Mouse (Mus musculus) embryo, embryonic 11.5 days (tissue): Measurements from ENCODE around the gene Olfr883.

Experiments used
- DNase-seq: peaks from one replicate; pipeline ENCODE4 v3.0.0-alpha.2; 2012; ENCODE audit warnings: low read depth, low spot score

Gene Olfr883

DNA sequence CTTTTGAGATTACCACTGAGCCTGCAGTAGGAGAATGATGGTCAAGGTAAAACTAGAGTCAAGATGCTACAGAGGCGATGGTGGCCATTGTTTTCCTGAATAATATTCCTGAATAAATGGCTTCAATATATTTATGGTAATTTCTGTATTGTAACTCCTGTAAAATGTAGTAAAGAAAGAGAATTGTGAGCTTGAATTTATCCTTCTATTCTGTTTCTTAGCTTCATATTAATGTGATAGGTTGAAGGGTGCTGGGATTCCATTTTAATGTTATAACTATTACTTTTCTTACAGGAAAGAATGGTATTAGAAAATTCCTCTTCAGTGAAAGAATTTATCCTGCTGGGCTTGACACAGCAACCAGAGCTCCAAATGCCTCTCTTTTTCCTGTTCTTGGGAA is at the start of gene Olfr883:
Olfr883 (plus strand) TSS at position 301 of the 400 bp plus-strand sequence.
- no peak for DNase-seq

DNA sequence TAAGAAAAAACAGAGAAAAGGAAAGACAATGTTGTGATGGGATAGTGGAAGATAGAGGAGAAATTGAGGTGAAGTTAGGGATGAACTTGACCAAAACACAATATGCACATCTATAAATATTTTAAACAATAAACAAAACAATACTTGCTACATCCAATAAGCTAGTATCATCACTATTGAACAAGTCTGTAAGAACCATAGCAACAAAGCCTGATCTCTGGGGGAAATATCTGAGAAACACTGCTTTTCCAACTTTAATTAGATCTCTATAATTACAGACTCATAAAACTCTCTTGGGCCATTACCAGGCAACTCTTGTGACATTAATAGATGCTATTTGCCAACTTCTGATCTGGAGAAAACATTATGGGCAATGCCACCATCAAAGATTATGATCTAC is 34.1 kb upstream of the Olfr883 start, which contains the start of gene Olfr881:
Olfr881 (plus strand) TSS at position 301 of the 400 bp plus-strand sequence.
- no peak for DNase-seq

DNA sequence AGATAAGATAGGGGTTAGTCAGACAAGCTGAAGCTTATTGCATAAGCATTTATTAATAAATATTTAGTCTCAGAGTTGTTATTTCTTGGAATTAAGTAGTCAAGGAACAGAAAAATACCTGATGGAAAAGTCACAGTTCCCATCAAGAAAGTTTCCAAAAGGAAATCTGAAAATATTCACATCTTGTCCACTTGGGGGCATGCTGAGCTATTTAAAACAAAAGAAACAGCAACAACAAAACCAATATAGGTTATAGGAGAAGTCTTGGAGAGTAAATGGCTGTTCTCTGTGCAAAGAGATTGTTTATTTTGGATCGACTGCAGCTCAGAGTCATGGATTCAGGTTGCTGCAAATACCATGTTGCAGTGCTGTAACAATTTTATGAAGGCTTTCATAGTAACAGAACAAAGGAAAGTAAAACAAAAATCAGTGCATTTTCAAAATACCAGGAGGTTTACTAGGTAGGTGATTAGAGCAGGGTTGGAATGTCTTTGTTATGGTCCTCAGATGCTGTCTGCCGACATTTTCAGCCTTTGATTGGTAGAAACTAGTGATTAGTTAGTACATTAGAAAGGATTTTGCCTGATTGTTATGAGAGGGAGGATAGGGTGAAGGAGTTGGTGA is 26.9 kb upstream of the Olfr883 start:
- DNase-seq, result peak; percentile 9

DNA sequence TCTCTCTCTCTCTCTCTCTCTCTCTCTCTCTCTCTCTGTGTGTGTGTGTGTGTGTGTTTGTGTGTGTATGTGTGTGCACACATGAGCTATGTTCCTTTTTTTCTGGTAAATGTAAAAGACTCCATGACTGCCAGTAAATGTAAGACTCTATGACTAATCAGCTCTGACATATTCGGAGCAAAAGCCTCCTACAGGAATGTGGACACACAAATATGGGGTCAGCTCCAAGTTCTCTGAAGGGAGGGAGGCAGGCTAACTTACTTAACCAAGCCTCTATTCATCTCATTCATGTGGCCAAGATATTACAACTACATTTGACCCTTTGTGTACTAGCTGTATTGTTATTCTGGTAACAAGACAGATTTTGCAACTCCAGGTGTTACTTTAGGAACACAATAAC is 25.6 kb upstream of the Olfr883 start:
- DNase-seq, result no peak

DNA sequence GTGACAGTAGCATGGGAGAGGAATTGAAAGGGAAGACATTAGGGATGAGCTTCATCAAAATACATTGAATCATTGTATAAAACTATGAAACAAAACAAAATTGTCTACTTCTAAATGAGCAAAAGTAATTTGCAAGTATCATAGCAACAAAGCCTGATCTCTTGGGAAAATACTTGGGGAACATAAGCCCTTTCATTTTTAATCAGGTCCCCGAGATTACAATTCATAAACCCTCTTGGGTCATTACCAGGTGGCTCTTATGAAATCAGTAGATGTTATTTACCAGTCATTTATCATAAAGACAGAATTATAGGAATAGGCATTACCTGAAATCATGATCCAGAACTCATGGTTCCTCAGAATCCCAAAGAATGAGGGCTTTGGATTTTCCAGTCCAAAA is 20.6 kb downstream of the Olfr883 start, which contains the start of gene Olfr884:
Olfr884 (plus strand) TSS at position 301 of the 400 bp plus-strand sequence.
- DNase-seq, result no peak

DNA sequence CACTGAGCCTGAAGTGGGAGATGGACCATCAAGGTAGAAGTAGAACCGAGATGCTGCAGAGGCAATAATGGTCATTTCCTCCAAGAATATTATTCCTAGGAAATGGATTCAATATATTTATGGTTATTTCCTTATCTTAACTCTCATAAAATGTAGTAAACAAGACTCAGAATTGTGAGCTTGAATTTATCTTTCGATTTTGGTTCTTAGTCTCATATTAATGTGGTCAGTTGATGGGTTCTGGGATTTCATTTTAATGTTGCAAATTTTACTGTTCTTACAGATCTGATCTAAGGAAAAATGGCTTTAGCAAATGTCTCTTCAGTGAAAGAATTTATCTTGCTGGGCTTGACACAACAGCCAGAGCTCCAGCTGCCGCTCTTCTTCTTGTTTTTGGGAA is 35.4 kb downstream of the Olfr883 start, which contains the start of gene Olfr885:
Olfr885 (plus strand) TSS at position 301 of the 400 bp plus-strand sequence.
- no peak for DNase-seq
